Comparison of ENCODE assay signal across 11 mouse cellular contexts in genomic region chr4:32985684-32986083, GRCm38 (mm10). TPM values are rescaled to one million over a fixed set of nuclear protein-coding genes. Genes with fewer than 3 reads are reported as not detected.
DNase-seq lines count a peak whose midpoint lies in the region; ATAC-seq and TF ChIP-seq lines count a peak whose summit lies in the region.
"Had no signal": no experiment of that assay in that cellular context is flagged by ENCODE, and none has a peak within 500 bp of the region (broad histone marks: within the 10 kb centered on the region; RNA-seq: fewer than 3 reads in every experiment).

No protein-coding gene starts in this region.

- peak overlapping the region; percentile 90 for H3K4me2 ChIP-seq in forebrain, embryonic 14.5 days (ENCODE audit: low read length)
- no peak overlapping the region for H3K4me2 ChIP-seq in forebrain, embryonic 15.5 days (replicated peaks)
- peak overlapping the region; percentile 44; the same call in 1 of the 2 replicates for H3K4me2 ChIP-seq in intestine, postnatal 0 days (replicated peaks; ENCODE audit: low read depth)
- H3K4me2 ChIP-seq in midbrain, embryonic 16.5 days (ENCODE audit: low read length): peak overlapping the region; percentile 83; the same call in 1 of the 2 replicates

- no peak overlapping the region for H3K4me3 ChIP-seq in forebrain, embryonic 14.5 days (ENCODE audit: low read depth, low read length)
- no peak overlapping the region for H3K4me3 ChIP-seq in forebrain, embryonic 15.5 days
- no peak overlapping the region for H3K4me3 ChIP-seq in intestine, postnatal 0 days (ENCODE audit: low read depth, low read length)
- H3K4me3 ChIP-seq in midbrain, embryonic 16.5 days (ENCODE audit: low read depth, low read length): no peak overlapping the region

- peak; percentile 35 for DNase-seq in forebrain, embryonic 14.5 days (ENCODE audit: low spot score)
- peak; percentile 23 for DNase-seq in R1 (ENCODE audit: low read depth, low spot score)
- no peak for DNase-seq in adrenal gland, adult (ENCODE audit: inconsistent age in 2 of 2, low spot score in 1 of 2)
- no peak for DNase-seq in ovary, postnatal 14 days (ENCODE audit: low spot score)
- DNase-seq in cerebellum, adult 9-10 months: no peak
- DNase-seq: cerebellum, adult 11 months; kidney, postnatal 25 days; lung, adult 18-20 months had no signal

- H3K27ac ChIP-seq in forebrain, embryonic 14.5 days (ENCODE audit: low read depth, low read length): no peak overlapping the region
- H3K27ac ChIP-seq in forebrain, embryonic 15.5 days (replicated peaks): no peak overlapping the region
- no peak overlapping the region for H3K27ac ChIP-seq in intestine, postnatal 0 days (ENCODE audit: low read depth, low read length)
- H3K27ac ChIP-seq in midbrain, embryonic 16.5 days (ENCODE audit: low read length): no peak overlapping the region

- H3K9me3 ChIP-seq in forebrain, embryonic 14.5 days (replicated peaks; ENCODE audit: control insufficient read depth, low read length): no peaks in the 10 kb centered on the region
- no peaks in the 10 kb centered on the region for H3K9me3 ChIP-seq in forebrain, embryonic 15.5 days
- no peaks in the 10 kb centered on the region for H3K9me3 ChIP-seq in intestine, postnatal 0 days (ENCODE audit: control insufficient read depth)
- H3K9me3 ChIP-seq in midbrain, embryonic 16.5 days (replicated peaks; ENCODE audit: control insufficient read depth, low read length, poor library complexity, severe bottlenecking): no peaks in the 10 kb centered on the region

- H3K4me1 ChIP-seq in forebrain, embryonic 14.5 days (ENCODE audit: control insufficient read depth, insufficient read depth, low read length): peaks cover 15% of the 10 kb centered on the region
- peaks cover 30% of the 10 kb centered on the region for H3K4me1 ChIP-seq in forebrain, embryonic 15.5 days
- 0 out of 2 replicates have a peak, but pooled peaks cover 3% of the 10 kb centered on the region for H3K4me1 ChIP-seq in intestine, postnatal 0 days (replicated peaks; ENCODE audit: control insufficient read depth, insufficient read depth, low read length)
- H3K4me1 ChIP-seq in midbrain, embryonic 16.5 days (ENCODE audit: control insufficient read depth, insufficient read depth, low read length): peaks cover 27% of the 10 kb centered on the region

- 0 out of 2 replicates have a peak overlapping the region, but pooled peaks have one; percentile 17 for H3K9ac ChIP-seq in forebrain, embryonic 14.5 days (ENCODE audit: low read length)
- H3K9ac ChIP-seq in forebrain, embryonic 15.5 days (replicated peaks): no peak overlapping the region
- no peak overlapping the region for H3K9ac ChIP-seq in intestine, postnatal 0 days (ENCODE audit: low read depth, low read length)
- no peak overlapping the region for H3K9ac ChIP-seq in midbrain, embryonic 16.5 days (ENCODE audit: low read depth, low read length)

- H3K27me3 ChIP-seq in forebrain, embryonic 14.5 days (replicated peaks; ENCODE audit: control insufficient read depth, insufficient read depth, low read length): no peaks in the 10 kb centered on the region
- no peaks in the 10 kb centered on the region for H3K27me3 ChIP-seq in forebrain, embryonic 15.5 days
- H3K27me3 ChIP-seq in intestine, postnatal 0 days (replicated peaks; ENCODE audit: control insufficient read depth, insufficient read depth, low read length): no peaks in the 10 kb centered on the region
- no peaks in the 10 kb centered on the region for H3K27me3 ChIP-seq in midbrain, embryonic 16.5 days (ENCODE audit: control insufficient read depth, insufficient read depth, low read depth, low read length)

- TF ChIP-seq CTCF in intestine, postnatal 0 days (IDR thresholded peaks at IDR 0.05; ENCODE audit: low read depth): no peak

- no peak for ATAC-seq in forebrain, embryonic 14.5 days
- ATAC-seq in forebrain, embryonic 15.5 days (replicated peaks): no peak
- ATAC-seq in intestine, postnatal 0 days: no peak
- ATAC-seq in midbrain, embryonic 16.5 days: no peak

- H3K36me3 ChIP-seq in forebrain, embryonic 14.5 days (ENCODE audit: control insufficient read depth, insufficient read depth, low read length): no peaks in the 10 kb centered on the region
- H3K36me3 ChIP-seq in forebrain, embryonic 15.5 days: no peaks in the 10 kb centered on the region
- no peaks in the 10 kb centered on the region for H3K36me3 ChIP-seq in intestine, postnatal 0 days (ENCODE audit: control insufficient read depth, insufficient read depth)
- H3K36me3 ChIP-seq in midbrain, embryonic 16.5 days (ENCODE audit: control insufficient read depth, insufficient read depth, low read length): no peaks in the 10 kb centered on the region

- WGBS in forebrain, embryonic 14.5 days: 7% methylated on average over 3 of the region's 3 CpGs
- WGBS in forebrain, embryonic 15.5 days: 0% methylated on average over 3 of the region's 3 CpGs
- 17% methylated on average over 3 of the region's 3 CpGs for WGBS in intestine, postnatal 0 days
- WGBS in midbrain, embryonic 16.5 days: 8% methylated on average over 3 of the region's 3 CpGs

RNA-seq across cellular contexts. Expression of gene Rragd, which starts 2.8 kb away (rescaled TPM):
- polyA plus RNA-seq in forebrain, embryonic 14.5 days (2014; fragmentation: Nextera tagmentation; extraction: Ambion mirVana): 17.6 and 22.7 TPM in 2 replicates
- 23.7 and 26.6 TPM in 2 replicates for polyA plus RNA-seq in forebrain, embryonic 15.5 days (2015; fragmentation: Nextera tagmentation; extraction: Ambion mirVana)
- 51.9 and 56.4 TPM in 2 replicates for polyA plus RNA-seq in intestine, postnatal 0 days (2015; fragmentation: Nextera tagmentation; extraction: Ambion mirVana)
- polyA plus RNA-seq in midbrain, embryonic 16.5 days (2015; fragmentation: Nextera tagmentation; extraction: Ambion mirVana): 38.3 and 39.4 TPM in 2 replicates

RNA-seq across cellular contexts. Expression of gene Ankrd6, which starts 35.0 kb away (rescaled TPM):
- 32.7 and 33.5 TPM in 2 replicates for polyA plus RNA-seq in forebrain, embryonic 14.5 days (2014; fragmentation: Nextera tagmentation; extraction: Ambion mirVana)
- 35.9 and 36.0 TPM in 2 replicates for polyA plus RNA-seq in forebrain, embryonic 15.5 days (2015; fragmentation: Nextera tagmentation; extraction: Ambion mirVana)
- 1.3 and 1.6 TPM in 2 replicates for polyA plus RNA-seq in intestine, postnatal 0 days (2015; fragmentation: Nextera tagmentation; extraction: Ambion mirVana)
- 35.7 and 37.9 TPM in 2 replicates for polyA plus RNA-seq in midbrain, embryonic 16.5 days (2015; fragmentation: Nextera tagmentation; extraction: Ambion mirVana)

RNA-seq across cellular contexts. Expression of gene Ube2j1, which starts 45.5 kb away (rescaled TPM):
- polyA plus RNA-seq in forebrain, embryonic 14.5 days (2014; fragmentation: Nextera tagmentation; extraction: Ambion mirVana): 53.5 and 53.9 TPM in 2 replicates
- polyA plus RNA-seq in forebrain, embryonic 15.5 days (2015; fragmentation: Nextera tagmentation; extraction: Ambion mirVana): 46.0 and 49.2 TPM in 2 replicates
- polyA plus RNA-seq in intestine, postnatal 0 days (2015; fragmentation: Nextera tagmentation; extraction: Ambion mirVana): 33.3 and 36.8 TPM in 2 replicates
- 63.2 and 66.4 TPM in 2 replicates for polyA plus RNA-seq in midbrain, embryonic 16.5 days (2015; fragmentation: Nextera tagmentation; extraction: Ambion mirVana)

Comparison
In these comparisons a context has a peak if more than half of its experiments do, and no peak if none do; other contexts are left out.
1. DNase-seq: peak in forebrain, embryonic 14.5 days (single experiment) and R1 (single experiment); none in adrenal gland, adult (0 of 2), ovary, postnatal 14 days (single experiment) and cerebellum, adult 9-10 months (single experiment).
2. RNA of gene Ankrd6, which starts 35.0 kb away (polyA plus RNA-seq): 35.9 to 36.0 TPM in forebrain, embryonic 15.5 days, 35.7 to 37.9 TPM in midbrain, embryonic 16.5 days and 32.7 to 33.5 TPM in forebrain, embryonic 14.5 days; 1.3 to 1.6 TPM in intestine, postnatal 0 days; every median in the first group is over 10 times any median in the second.